Mouse (Mus musculus): ENCODE measurements around the gene Pclo.

GRCm38 (mm10) chr5:14833165-14833860 lies 318.6 kb downstream of the Pclo start:
- no peak for TF ChIP-seq POLR2A (IDR thresholded peaks at IDR 0.05; ENCODE audit: control insufficient read depth, low read depth, low read length)
- TF ChIP-seq CTCF (IDR thresholded peaks at IDR 0.05; ENCODE audit: control insufficient read depth, insufficient read depth, insufficient replicate concordance, low read depth, low read length): no peak
